Mouse (Mus musculus) erythroblast, embryonic 14.5 days (primary cell): ENCODE measurements around the gene Gm49416.

Experiments used
- GATA1 ChIP-seq: IDR thresholded peaks from 2 replicates; pipeline ENCODE4 v1.6.1; 2012; ENCODE audit warnings: low read length, inconsistent platforms, mixed read lengths
- TAL1 ChIP-seq: IDR thresholded peaks from 3 replicates; pipeline ENCODE4 v1.6.1; 2012; ENCODE audit warnings: low read length, inconsistent platforms, mixed read lengths

DNA sequence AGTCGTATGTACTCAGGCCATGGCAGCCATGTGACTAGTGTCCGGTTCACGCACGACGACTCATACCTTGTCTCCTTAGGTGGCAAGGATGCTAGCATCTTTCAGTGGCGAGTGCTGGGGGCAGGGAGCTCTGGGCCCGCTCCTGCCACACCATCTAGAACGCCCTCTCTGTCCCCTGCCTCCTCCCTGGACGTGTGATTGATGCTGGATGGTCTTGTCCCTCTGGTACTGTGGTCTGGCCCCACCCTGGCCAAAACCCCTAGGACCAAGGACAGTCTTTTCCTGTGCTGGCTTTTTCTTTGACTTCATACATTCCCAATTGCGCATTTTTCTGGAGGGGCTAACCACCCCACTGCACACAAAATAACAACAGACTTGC is 52.4 kb downstream of the Gm49416 start:
- TF ChIP-seq GATA1 (no peak), TAL1 (no peak)
